Mouse (Mus musculus) small intestine, adult 2 months (tissue): ENCODE results near the gene Lin37.

Source experiments
- CTCF ChIP-seq: fragments of 200-500 bp; IDR thresholded peaks from 2 replicates; pipeline ENCODE4 v1.5.1; 2012; ENCODE audit warnings: low read depth, mild to moderate bottlenecking, control low read depth, inconsistent platforms, low read length, moderate library complexity, mixed read lengths; ENCODE audit not compliant: insufficient replicate concordance, insufficient read length; ENCODE audit errors: extremely low read depth
- POLR2A ChIP-seq: fragments of 200-500 bp; IDR thresholded peaks from 2 replicates; pipeline ENCODE4 v1.6.1; 2012; ENCODE audit warnings: low read depth, mild to moderate bottlenecking, control low read depth, inconsistent platforms, low read length, moderate library complexity

DNA sequence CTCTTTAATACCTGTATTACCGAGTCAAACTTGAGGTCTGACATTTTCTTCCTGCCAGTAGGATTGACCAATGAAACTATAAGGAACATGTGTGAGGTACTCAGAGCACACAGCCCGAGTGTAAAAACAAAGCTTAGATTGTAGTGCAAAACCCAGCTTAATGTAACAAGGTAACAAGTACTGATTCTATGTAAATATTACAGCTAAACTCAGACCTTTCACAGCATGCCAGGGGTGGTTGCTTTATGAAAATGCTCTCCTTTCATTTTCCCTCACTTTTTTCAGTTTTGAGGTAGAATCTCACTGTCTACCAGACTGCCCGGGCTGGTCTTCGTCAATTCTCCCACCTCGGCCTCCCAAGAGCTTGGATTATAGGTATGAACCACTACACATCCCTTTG lies 36.5 kb upstream of the Lin37 start:
- no peak for TF ChIP-seq POLR2A
- no peak for TF ChIP-seq CTCF
